Mouse (Mus musculus) CH12.LX (cell line): ENCODE data around the gene Slc30a2. TPM values are rescaled to one million over a fixed set of nuclear protein-coding genes. Genes with fewer than 3 reads are reported as not detected.

Experiments
- DNase-seq: peaks from one replicate; pipeline ENCODE4 v3.0.0-alpha.2; 2013; ENCODE audit errors: extremely low read depth
- H3K27ac ChIP-seq: 2 replicates; pipeline ENCODE4 v1.5.1; 2012; ENCODE audit warnings: low read depth, mild to moderate bottlenecking, control low read depth, moderate library complexity; ENCODE audit not compliant: insufficient read depth
- H3K27me3 ChIP-seq: replicated peaks from 2 replicates; pipeline ENCODE3; 2012; ENCODE audit warnings: inconsistent platforms
- H3K36me3 ChIP-seq, 2 experiments: replicated peaks in 1 of 2; 2 replicates each; pipeline versions ENCODE3 to v1.6.1; 2012; ENCODE audit warnings: inconsistent platforms in 1 of 2, low read length in 1 of 2, mild to moderate bottlenecking in 1 of 2, mixed read lengths in 1 of 2, moderate library complexity in 1 of 2; ENCODE audit not compliant: control insufficient read depth in 1 of 2, insufficient read depth in 1 of 2
- H3K4me1 ChIP-seq, 2 experiments: 2 replicates each; pipeline ENCODE4 v1.6.1; 2012; ENCODE audit warnings: inconsistent platforms in 1 of 2, moderate library complexity in 1 of 2; ENCODE audit not compliant: insufficient read depth in 2 of 2, control insufficient read depth in 1 of 2
- H3K4me2 ChIP-seq: 2 replicates; pipeline ENCODE4 v1.6.1; 2012; ENCODE audit warnings: low read depth, mild to moderate bottlenecking, control low read depth; ENCODE audit not compliant: poor library complexity, insufficient read depth, severe bottlenecking
- H3K4me3 ChIP-seq, 3 experiments: fragments of 150-350 bp in 1 of 3; sonication (generic) in 1 of 3; replicated peaks in 1 of 3; 2 replicates each; pipeline versions ENCODE3 to v1.5.1; 2011 to 2012; ENCODE audit warnings: low read depth in 2 of 3, low read length in 2 of 3, mild to moderate bottlenecking in 2 of 3, moderate library complexity in 2 of 3, control low read depth in 1 of 3, improper control_type of control experiment in 1 of 3, inconsistent platforms in 1 of 3, mixed read lengths in 1 of 3; ENCODE audit not compliant: poor library complexity in 1 of 3
- H3K79me2 ChIP-seq: replicated peaks from 2 replicates; pipeline ENCODE4 v1.6.1; 2012; ENCODE audit warnings: mild to moderate bottlenecking, moderate library complexity; ENCODE audit not compliant: control insufficient read depth, poor library complexity, insufficient read depth, severe bottlenecking; ENCODE audit errors: extremely low read depth
- H3K9ac ChIP-seq: 2 replicates; pipeline ENCODE4 v1.6.1; 2012; ENCODE audit warnings: low read depth, mild to moderate bottlenecking, control low read depth, moderate library complexity; ENCODE audit not compliant: insufficient read depth
- H3K9me3 ChIP-seq: replicated peaks from 2 replicates; pipeline ENCODE3; 2012; ENCODE audit warnings: low read length, inconsistent platforms, mixed read lengths
- BHLHE40 ChIP-seq: IDR thresholded peaks from 2 replicates; pipeline ENCODE4 v1.6.1; 2011; ENCODE audit warnings: mild to moderate bottlenecking, low read depth, low read length, improper control_type of control experiment
- CHD1 ChIP-seq: IDR thresholded peaks from 2 replicates; pipeline ENCODE4 v1.6.1; 2012; ENCODE audit warnings: low read depth, low read length, improper control_type of control experiment, inconsistent platforms
- CHD2 ChIP-seq: IDR thresholded peaks from 2 replicates; pipeline ENCODE4 v1.6.1; 2011; ENCODE audit warnings: low read length, improper control_type of control experiment
- E2F4 ChIP-seq: IDR thresholded peaks from 2 replicates; pipeline ENCODE4 v1.6.1; 2011; ENCODE audit warnings: low read depth, low read length, improper control_type of control experiment; ENCODE audit not compliant: insufficient replicate concordance
- ETS1 ChIP-seq: conservative IDR thresholded peaks from 2 replicates; pipeline ENCODE4 v1.6.1; 2012; ENCODE audit warnings: low read depth, mild to moderate bottlenecking, inconsistent platforms, low read length, improper control_type of control experiment, moderate library complexity
- GABPA ChIP-seq: IDR thresholded peaks from 2 replicates; pipeline ENCODE4 v1.6.1; 2012; ENCODE audit warnings: low read depth, low read length, improper control_type of control experiment, inconsistent platforms; ENCODE audit not compliant: insufficient replicate concordance
- HCFC1 ChIP-seq: IDR thresholded peaks from 2 replicates; pipeline ENCODE4 v1.6.1; 2012; ENCODE audit warnings: low read depth, mild to moderate bottlenecking, inconsistent platforms, low read length, improper control_type of control experiment
- JUN ChIP-seq: IDR thresholded peaks from 2 replicates; pipeline ENCODE4 v1.6.1; 2011; ENCODE audit warnings: low read depth, mild to moderate bottlenecking, low read length, improper control_type of control experiment, moderate library complexity; ENCODE audit not compliant: insufficient read depth
- JUND ChIP-seq: conservative IDR thresholded peaks from 2 replicates; pipeline ENCODE4 v1.6.1; 2011; ENCODE audit warnings: low read depth, low read length, improper control_type of control experiment
- MAX ChIP-seq: IDR thresholded peaks from 2 replicates; pipeline ENCODE4 v1.6.1; 2011; ENCODE audit warnings: low read length, improper control_type of control experiment
- MXI1 ChIP-seq: IDR thresholded peaks from 2 replicates; pipeline ENCODE4 v1.6.1; 2011; ENCODE audit warnings: mild to moderate bottlenecking, low read depth, low read length, improper control_type of control experiment
- MYC ChIP-seq: IDR thresholded peaks from 2 replicates; pipeline ENCODE4 v1.6.1; 2011; ENCODE audit warnings: low read depth, mild to moderate bottlenecking, improper control_type of control experiment, low read length
- NELFE ChIP-seq: IDR thresholded peaks from 2 replicates; pipeline ENCODE4 v1.6.1; 2011; ENCODE audit warnings: low read depth, low read length, improper control_type of control experiment
- NRF1 ChIP-seq: IDR thresholded peaks from 2 replicates; pipeline ENCODE4 v1.6.1; 2014; ENCODE audit warnings: low read depth, mild to moderate bottlenecking, inconsistent platforms, low read length, improper control_type of control experiment, moderate library complexity
- PAX5 ChIP-seq: IDR thresholded peaks from 2 replicates; pipeline ENCODE4 v1.6.1; 2012; ENCODE audit warnings: low read length, inconsistent platforms, mixed read lengths
- POLR2AphosphoS2 ChIP-seq: IDR thresholded peaks from 2 replicates; pipeline ENCODE4 v1.6.1; 2011; ENCODE audit warnings: low read depth, low read length, improper control_type of control experiment
- RAD21 ChIP-seq: IDR thresholded peaks from 2 replicates; pipeline ENCODE4 v1.6.1; 2011; ENCODE audit warnings: low read depth, mild to moderate bottlenecking, low read length, improper control_type of control experiment, moderate library complexity
- RCOR1 ChIP-seq: conservative IDR thresholded peaks from 2 replicates; pipeline ENCODE4 v1.6.1; 2012; ENCODE audit warnings: low read depth, mild to moderate bottlenecking, inconsistent platforms, low read length, improper control_type of control experiment
- UBTF ChIP-seq: IDR thresholded peaks from 2 replicates; pipeline ENCODE4 v1.6.1; 2012; ENCODE audit warnings: low read depth, mild to moderate bottlenecking, inconsistent platforms, low read length, improper control_type of control experiment, moderate library complexity
- ZC3H11A ChIP-seq: IDR thresholded peaks from 2 replicates; pipeline ENCODE4 v1.6.1; 2012; ENCODE audit warnings: low read depth, mild to moderate bottlenecking, inconsistent platforms, low read length, improper control_type of control experiment
- ZNF384 ChIP-seq: IDR thresholded peaks from 2 replicates; pipeline ENCODE4 v1.6.1; 2012; ENCODE audit warnings: low read depth, low read length, improper control_type of control experiment, inconsistent platforms
- dilution Hi-C: fragments of 300-500 bp; cut with MboI; formaldehyde crosslinking; loops from 2 replicates; pipeline ENCODE4 v1.14.3; 2020; ENCODE audit warnings: low sequenced_read_pairs; ENCODE audit not compliant: extremely low pct_unique_long_range_greater_than_20kb, extremely low pct_ligation_motif_present
- in situ Hi-C: fragments of 300-500 bp; cut with MboI; formaldehyde crosslinking; loops from 3 replicates; pipeline ENCODE4 v1.14.3; 2019; ENCODE audit warnings: low sequenced_read_pairs, low pct_ligation_motif_present, low pct_unique_long_range_greater_than_20kb, mixed read lengths
- polyA plus RNA-seq: library from polyadenylated mRNA; unstranded; fragments of >175 nt; gene quantifications from 2 replicates; pipeline ENCODE4 v1.2.1, GENCODE M21; 2012; ENCODE audit warnings: low read depth; ENCODE audit not compliant: insufficient read length
- total RNA-seq, 2 experiments: library from RNA; depleted of rRNA; stranded (reverse); fragments of 300-350 nt in 1 of 2; fragments of >200 nt in 1 of 2; gene quantifications; 2 replicates each; pipeline ENCODE4 v1.2.3; 2012 to 2014

The Slc30a2 gene
- total and polyA plus RNA-seq, 3 experiments = 5.1 to 22.4 (median 8.9) TPM

DNA sequence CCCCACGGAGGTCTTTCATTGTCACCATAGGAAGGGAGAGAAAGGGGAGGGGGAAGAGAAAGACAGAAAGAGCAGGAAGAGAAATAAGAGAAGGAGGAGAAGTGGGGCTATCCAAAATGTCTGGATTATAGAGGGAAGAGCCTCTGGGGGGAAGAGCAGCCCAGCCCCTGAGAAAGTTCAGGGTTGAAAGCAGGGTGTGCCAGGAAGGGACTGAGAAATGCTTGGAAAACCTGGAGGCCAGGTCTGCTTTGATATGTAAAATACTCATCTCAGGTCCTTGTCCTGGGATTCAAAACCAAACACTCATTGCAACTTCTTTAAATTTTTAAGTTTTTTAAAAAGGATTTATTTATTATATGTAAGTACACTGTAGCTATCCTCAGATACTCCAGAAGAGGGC, 48.7 kb downstream of the Slc30a2 start:
- Histone ChIP-seq H3K79me2 (no peaks in the 10 kb centered on the region), H3K9me3 (peaks cover 6% of the 10 kb centered on the region), H3K9ac (no peak overlapping the region), H3K36me3 (no peaks in the 10 kb centered on the region), H3K27ac (no peak overlapping the region), H3K4me2 (no peak overlapping the region), H3K4me3 (no peak overlapping the region), H3K27me3 (no peaks in the 10 kb centered on the region), H3K4me1 (peaks cover 0 to 3% of the 10 kb centered on the region in 2 experiments; a peak in 1 of 4 replicates)
- in situ Hi-C loops (no loop called here), dilution Hi-C loops (no loop called here)
- TF ChIP-seq CHD1 (no peak), NRF1 (no peak), NELFE (no peak), MAX (no peak), UBTF (no peak), RCOR1 (no peak), CHD2 (no peak), MYC (no peak), POLR2AphosphoS2 (no peak), ETS1 (no peak), ZC3H11A (no peak)
- DNase-seq = no peak

DNA sequence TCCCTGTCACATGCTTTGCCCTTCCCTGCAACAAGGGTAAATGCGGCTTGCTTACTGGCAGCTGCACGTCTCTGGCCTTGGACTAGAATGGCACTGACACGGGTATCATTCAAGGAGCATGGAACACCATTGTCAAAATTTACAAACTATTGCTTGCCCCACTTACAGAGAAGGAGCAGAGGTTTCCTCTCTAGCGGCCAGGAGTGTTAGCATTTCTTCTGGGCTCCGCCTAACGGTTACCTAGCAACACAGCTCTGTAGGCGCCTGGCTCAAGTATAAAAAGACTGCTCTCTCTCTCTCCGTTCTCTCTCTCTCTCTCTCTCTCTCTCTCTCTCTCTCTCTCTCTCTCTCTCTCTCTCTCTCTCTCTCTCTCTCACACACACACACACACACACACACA, 49.6 kb downstream of the Slc30a2 start:
- Histone ChIP-seq H3K4me1 (peaks cover 0 to 9% of the 10 kb centered on the region in 2 experiments; a peak in 2 of 4 replicates), H3K36me3 (no peaks in the 10 kb centered on the region), H3K79me2 (no peaks in the 10 kb centered on the region), H3K9me3 (no peaks in the 10 kb centered on the region), H3K4me2 (no peak overlapping the region), H3K27me3 (no peaks in the 10 kb centered on the region), H3K27ac (no peak overlapping the region), H3K4me3 (no peak overlapping the region), H3K9ac (no peak overlapping the region)
- in situ Hi-C loops = no loop called here
- dilution Hi-C loops = no loop called here
- TF ChIP-seq HCFC1 = no peak
- no peak for TF ChIP-seq JUN
- no peak for TF ChIP-seq PAX5
- no peak for TF ChIP-seq MXI1
- TF ChIP-seq ZC3H11A = no peak
- no peak for TF ChIP-seq ZNF384
- TF ChIP-seq RCOR1 = no peak
- no peak for TF ChIP-seq POLR2AphosphoS2
- TF ChIP-seq JUND = no peak
- no peak for TF ChIP-seq RAD21
- TF ChIP-seq CHD2 = no peak
- TF ChIP-seq NRF1 = no peak
- TF ChIP-seq BHLHE40 = no peak
- no peak for TF ChIP-seq GABPA
- TF ChIP-seq E2F4 = no peak
- DNase-seq = no peak
